Mouse (Mus musculus) CH12.LX (cell line): ENCODE data around the gene Olfr543. TPM values are rescaled to one million over a fixed set of nuclear protein-coding genes. Genes with fewer than 3 reads are reported as not detected.

Source experiments
- DNase-seq: peaks from one replicate; pipeline ENCODE4 v3.0.0-alpha.2; 2013; ENCODE audit errors: extremely low read depth
- H3K27ac ChIP-seq: 2 replicates; pipeline ENCODE4 v1.5.1; 2012; ENCODE audit warnings: low read depth, mild to moderate bottlenecking, control low read depth, moderate library complexity; ENCODE audit not compliant: insufficient read depth
- H3K27me3 ChIP-seq: replicated peaks from 2 replicates; pipeline ENCODE3; 2012; ENCODE audit warnings: inconsistent platforms
- H3K36me3 ChIP-seq, 2 experiments: replicated peaks in 1 of 2; 2 replicates each; pipeline versions ENCODE3 to v1.6.1; 2012; ENCODE audit warnings: inconsistent platforms in 1 of 2, low read length in 1 of 2, mild to moderate bottlenecking in 1 of 2, mixed read lengths in 1 of 2, moderate library complexity in 1 of 2; ENCODE audit not compliant: control insufficient read depth in 1 of 2, insufficient read depth in 1 of 2
- H3K4me1 ChIP-seq, 2 experiments: 2 replicates each; pipeline ENCODE4 v1.6.1; 2012; ENCODE audit warnings: inconsistent platforms in 1 of 2, moderate library complexity in 1 of 2; ENCODE audit not compliant: insufficient read depth in 2 of 2, control insufficient read depth in 1 of 2
- H3K4me2 ChIP-seq: 2 replicates; pipeline ENCODE4 v1.6.1; 2012; ENCODE audit warnings: low read depth, mild to moderate bottlenecking, control low read depth; ENCODE audit not compliant: poor library complexity, insufficient read depth, severe bottlenecking
- H3K4me3 ChIP-seq, 3 experiments: fragments of 150-350 bp in 1 of 3; sonication (generic) in 1 of 3; replicated peaks in 1 of 3; 2 replicates each; pipeline versions ENCODE3 to v1.5.1; 2011 to 2012; ENCODE audit warnings: low read depth in 2 of 3, low read length in 2 of 3, mild to moderate bottlenecking in 2 of 3, moderate library complexity in 2 of 3, control low read depth in 1 of 3, improper control_type of control experiment in 1 of 3, inconsistent platforms in 1 of 3, mixed read lengths in 1 of 3; ENCODE audit not compliant: poor library complexity in 1 of 3
- H3K79me2 ChIP-seq: replicated peaks from 2 replicates; pipeline ENCODE4 v1.6.1; 2012; ENCODE audit warnings: mild to moderate bottlenecking, moderate library complexity; ENCODE audit not compliant: control insufficient read depth, poor library complexity, insufficient read depth, severe bottlenecking; ENCODE audit errors: extremely low read depth
- H3K9ac ChIP-seq: 2 replicates; pipeline ENCODE4 v1.6.1; 2012; ENCODE audit warnings: low read depth, mild to moderate bottlenecking, control low read depth, moderate library complexity; ENCODE audit not compliant: insufficient read depth
- H3K9me3 ChIP-seq: replicated peaks from 2 replicates; pipeline ENCODE3; 2012; ENCODE audit warnings: low read length, inconsistent platforms, mixed read lengths
- CHD1 ChIP-seq: IDR thresholded peaks from 2 replicates; pipeline ENCODE4 v1.6.1; 2012; ENCODE audit warnings: low read depth, low read length, improper control_type of control experiment, inconsistent platforms
- CHD2 ChIP-seq: IDR thresholded peaks from 2 replicates; pipeline ENCODE4 v1.6.1; 2011; ENCODE audit warnings: low read length, improper control_type of control experiment
- E2F4 ChIP-seq: IDR thresholded peaks from 2 replicates; pipeline ENCODE4 v1.6.1; 2011; ENCODE audit warnings: low read depth, low read length, improper control_type of control experiment; ENCODE audit not compliant: insufficient replicate concordance
- ELF1 ChIP-seq: IDR thresholded peaks from 2 replicates; pipeline ENCODE4 v1.6.1; 2014; ENCODE audit warnings: low read depth, mild to moderate bottlenecking, inconsistent platforms, low read length, improper control_type of control experiment
- ETS1 ChIP-seq: conservative IDR thresholded peaks from 2 replicates; pipeline ENCODE4 v1.6.1; 2012; ENCODE audit warnings: low read depth, mild to moderate bottlenecking, inconsistent platforms, low read length, improper control_type of control experiment, moderate library complexity
- HCFC1 ChIP-seq: IDR thresholded peaks from 2 replicates; pipeline ENCODE4 v1.6.1; 2012; ENCODE audit warnings: low read depth, mild to moderate bottlenecking, inconsistent platforms, low read length, improper control_type of control experiment
- IRF4 ChIP-seq: IDR thresholded peaks from 2 replicates; pipeline ENCODE4 v1.6.1; 2014; ENCODE audit warnings: low read depth, mild to moderate bottlenecking, inconsistent platforms, low read length, improper control_type of control experiment
- JUND ChIP-seq: conservative IDR thresholded peaks from 2 replicates; pipeline ENCODE4 v1.6.1; 2011; ENCODE audit warnings: low read depth, low read length, improper control_type of control experiment
- KAT2A ChIP-seq: IDR thresholded peaks from 2 replicates; pipeline ENCODE4 v1.6.1; 2012; ENCODE audit warnings: low read length, improper control_type of control experiment, inconsistent platforms; ENCODE audit not compliant: insufficient replicate concordance
- MAZ ChIP-seq: IDR thresholded peaks from 2 replicates; pipeline ENCODE4 v1.6.1; 2012; ENCODE audit warnings: low read depth, mild to moderate bottlenecking, inconsistent platforms, low read length, improper control_type of control experiment, moderate library complexity
- MEF2A ChIP-seq: IDR thresholded peaks from 2 replicates; pipeline ENCODE4 v1.6.1; 2014; ENCODE audit warnings: low read depth, mild to moderate bottlenecking, inconsistent platforms, low read length, improper control_type of control experiment, borderline replicate concordance
- MXI1 ChIP-seq: IDR thresholded peaks from 2 replicates; pipeline ENCODE4 v1.6.1; 2011; ENCODE audit warnings: mild to moderate bottlenecking, low read depth, low read length, improper control_type of control experiment
- NRF1 ChIP-seq: IDR thresholded peaks from 2 replicates; pipeline ENCODE4 v1.6.1; 2014; ENCODE audit warnings: low read depth, mild to moderate bottlenecking, inconsistent platforms, low read length, improper control_type of control experiment, moderate library complexity
- PAX5 ChIP-seq: IDR thresholded peaks from 2 replicates; pipeline ENCODE4 v1.6.1; 2012; ENCODE audit warnings: low read length, inconsistent platforms, mixed read lengths
- RCOR1 ChIP-seq: conservative IDR thresholded peaks from 2 replicates; pipeline ENCODE4 v1.6.1; 2012; ENCODE audit warnings: low read depth, mild to moderate bottlenecking, inconsistent platforms, low read length, improper control_type of control experiment
- SMC3 ChIP-seq: IDR thresholded peaks from 2 replicates; pipeline ENCODE4 v1.6.1; 2011; ENCODE audit warnings: low read depth, low read length, improper control_type of control experiment
- TBP ChIP-seq: conservative IDR thresholded peaks from 2 replicates; pipeline ENCODE4 v1.6.1; 2011; ENCODE audit warnings: low read depth, low read length, improper control_type of control experiment
- UBTF ChIP-seq: IDR thresholded peaks from 2 replicates; pipeline ENCODE4 v1.6.1; 2012; ENCODE audit warnings: low read depth, mild to moderate bottlenecking, inconsistent platforms, low read length, improper control_type of control experiment, moderate library complexity
- USF1 ChIP-seq: IDR thresholded peaks from 2 replicates; pipeline ENCODE4 v1.6.1; 2014; ENCODE audit warnings: low read depth, mild to moderate bottlenecking, inconsistent platforms, low read length, improper control_type of control experiment
- ZC3H11A ChIP-seq: IDR thresholded peaks from 2 replicates; pipeline ENCODE4 v1.6.1; 2012; ENCODE audit warnings: low read depth, mild to moderate bottlenecking, inconsistent platforms, low read length, improper control_type of control experiment
- ZKSCAN1 ChIP-seq: IDR thresholded peaks from 2 replicates; pipeline ENCODE4 v1.6.1; 2012; ENCODE audit warnings: low read depth, inconsistent platforms, low read length, improper control_type of control experiment, borderline replicate concordance
- dilution Hi-C: fragments of 300-500 bp; cut with MboI; formaldehyde crosslinking; loops from 2 replicates; pipeline ENCODE4 v1.14.3; 2020; ENCODE audit warnings: low sequenced_read_pairs; ENCODE audit not compliant: extremely low pct_unique_long_range_greater_than_20kb, extremely low pct_ligation_motif_present
- in situ Hi-C: fragments of 300-500 bp; cut with MboI; formaldehyde crosslinking; loops from 3 replicates; pipeline ENCODE4 v1.14.3; 2019; ENCODE audit warnings: low sequenced_read_pairs, low pct_ligation_motif_present, low pct_unique_long_range_greater_than_20kb, mixed read lengths
- polyA plus RNA-seq: library from polyadenylated mRNA; unstranded; fragments of >175 nt; gene quantifications from 2 replicates; pipeline ENCODE4 v1.2.1, GENCODE M21; 2012; ENCODE audit warnings: low read depth; ENCODE audit not compliant: insufficient read length
- total RNA-seq, 2 experiments: library from RNA; depleted of rRNA; stranded (reverse); fragments of 300-350 nt in 1 of 2; fragments of >200 nt in 1 of 2; gene quantifications; 2 replicates each; pipeline ENCODE4 v1.2.3; 2012 to 2014

The Olfr543 gene
- total and polyA plus RNA-seq, 3 experiments, result 1.1 TPM; not detected in 2

GRCm38 (mm10) chr7:102479368-102480078 lies 2.0 kb downstream of the Olfr543 start:
- dilution Hi-C loops (no loop called here), in situ Hi-C loops (no loop called here)
- no peak for DNase-seq
- H3K36me3 ChIP-seq, result peaks cover 0 to 39% of the 10 kb centered on the region in 2 experiments
- H3K4me2 ChIP-seq, result no peak overlapping the region
- no peaks in the 10 kb centered on the region for H3K79me2 ChIP-seq
- 0 out of 4 replicates have a peak, but pooled peaks cover 0 to 3% of the 10 kb centered on the region in 2 experiments for H3K4me1 ChIP-seq
- H3K9me3 ChIP-seq, result no peaks in the 10 kb centered on the region
- H3K9ac ChIP-seq, result no peak overlapping the region
- H3K27me3 ChIP-seq, result no peaks in the 10 kb centered on the region
- H3K27ac ChIP-seq, result no peak overlapping the region
- TF ChIP-seq ZC3H11A (no peak), MEF2A (no peak), E2F4 (no peak), SMC3 (no peak), ELF1 (no peak)
- no peak overlapping the region for H3K4me3 ChIP-seq

GRCm38 (mm10) chr7:102478926-102479325 lies 2.6 kb downstream of the Olfr543 start:
- no peak overlapping the region for H3K27ac ChIP-seq
- no peaks in the 10 kb centered on the region for H3K79me2 ChIP-seq
- in situ Hi-C loops (no loop called here), dilution Hi-C loops (no loop called here)
- DNase-seq, result no peak
- no peaks in the 10 kb centered on the region for H3K9me3 ChIP-seq
- no peak for TF ChIP-seq MEF2A
- no peak for TF ChIP-seq IRF4
- no peak for TF ChIP-seq CHD2
- no peak for TF ChIP-seq KAT2A
- no peak for TF ChIP-seq ZKSCAN1
- TF ChIP-seq UBTF, result no peak
- TF ChIP-seq CHD1, result no peak
- no peak for TF ChIP-seq MAZ
- TF ChIP-seq HCFC1, result no peak
- 0 out of 4 replicates have a peak, but pooled peaks cover 0 to 3% of the 10 kb centered on the region in 2 experiments for H3K4me1 ChIP-seq
- H3K4me3 ChIP-seq, result no peak overlapping the region
- no peaks in the 10 kb centered on the region for H3K27me3 ChIP-seq
- H3K36me3 ChIP-seq, result peaks cover 0 to 39% of the 10 kb centered on the region in 2 experiments
- no peak overlapping the region for H3K4me2 ChIP-seq
- no peak overlapping the region for H3K9ac ChIP-seq

- no peak overlapping the region for H3K27ac ChIP-seq
- peaks cover 0 to 39% of the 10 kb centered on the region in 2 experiments for H3K36me3 ChIP-seq
- no peak for DNase-seq
- H3K4me3 ChIP-seq, result no peak overlapping the region
- no peaks in the 10 kb centered on the region for H3K79me2 ChIP-seq
- no peak overlapping the region for H3K4me2 ChIP-seq
- TF ChIP-seq CHD1, result no peak
- no peak for TF ChIP-seq MXI1
- TF ChIP-seq NRF1, result no peak
- TF ChIP-seq PAX5, result no peak
- no peak for TF ChIP-seq TBP
- TF ChIP-seq JUND, result no peak
- TF ChIP-seq MAZ, result no peak
- no peak for TF ChIP-seq RCOR1
- no peak for TF ChIP-seq CHD2
- no peak for TF ChIP-seq ETS1
- no peak for TF ChIP-seq USF1
- H3K9me3 ChIP-seq, result no peaks in the 10 kb centered on the region
- H3K9ac ChIP-seq, result no peak overlapping the region
- dilution Hi-C loops (no loop called here), in situ Hi-C loops (no loop called here)
- H3K27me3 ChIP-seq, result no peaks in the 10 kb centered on the region
- 0 out of 4 replicates have a peak, but pooled peaks cover 0 to 3% of the 10 kb centered on the region in 2 experiments for H3K4me1 ChIP-seq
Measured at GRCm38 (mm10) chr7:102478425-102478824, 3.1 kb downstream of the Olfr543 start.
